Mouse (Mus musculus): ENCODE measurements around the gene Lin7c. TPM values are rescaled to one million over a fixed set of nuclear protein-coding genes. Genes with fewer than 3 reads are reported as not detected.

Lin7c gene
- polyA plus RNA-seq, 1 experiment: 9.1 TPM

GRCm38 (mm10) chr2:109896311-109896710 lies 5.7 kb downstream of the Lin7c start:
- no peaks in the 10 kb centered on the region for H3K4me1 ChIP-seq (replicated peaks; ENCODE audit: control insufficient read depth, insufficient read depth, low read length)
- peaks cover 60% of the 10 kb centered on the region for H3K36me3 ChIP-seq (ENCODE audit: control insufficient read depth, insufficient read depth, low read length)
- H3K4me3 ChIP-seq (ENCODE audit: control insufficient read depth, insufficient read depth, low read length): no peak overlapping the region
- H3K27me3 ChIP-seq (ENCODE audit: control insufficient read depth, insufficient read depth, low read length): no peaks in the 10 kb centered on the region
- TF ChIP-seq POLR2A (IDR thresholded peaks at IDR 0.05; ENCODE audit: control insufficient read depth, extremely low read depth, insufficient read depth, low read length, poor library complexity) (no peak), CTCF (IDR thresholded peaks at IDR 0.05; ENCODE audit: borderline replicate concordance, control insufficient read depth, extremely low read depth, insufficient read depth, low read length, poor library complexity) (no peak)
- WGBS: 80% methylated on average over 7 of the region's 7 CpGs
- H3K27ac ChIP-seq (ENCODE audit: control insufficient read depth, insufficient read depth, low read length): no peak overlapping the region
- DNase-seq: no peak

DNA sequence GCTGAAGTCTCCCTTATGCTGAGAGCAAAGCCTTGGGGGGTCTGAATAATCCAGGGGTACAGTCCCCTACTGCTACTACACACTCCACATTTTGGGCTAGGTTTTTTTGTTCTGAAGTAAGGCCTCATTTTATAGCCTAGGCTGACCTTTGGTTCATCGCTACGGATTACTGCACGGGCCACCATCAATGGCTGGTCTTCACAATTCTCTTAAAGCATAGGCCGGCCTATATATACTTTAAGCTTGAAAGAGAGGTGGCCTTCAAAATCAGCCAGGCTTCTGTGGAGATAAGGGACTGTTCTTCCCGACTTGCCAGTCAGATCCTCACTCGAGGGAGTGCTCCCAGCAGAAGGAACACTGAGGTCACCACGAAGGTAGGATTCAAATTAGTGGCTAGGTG lies 12.2 kb downstream of the Lin7c start:
- TF ChIP-seq POLR2A (IDR thresholded peaks at IDR 0.05; ENCODE audit: control insufficient read depth, extremely low read depth, insufficient read depth, low read length, poor library complexity) (no peak), CTCF (IDR thresholded peaks at IDR 0.05; ENCODE audit: borderline replicate concordance, control insufficient read depth, extremely low read depth, insufficient read depth, low read length, poor library complexity) (no peak)
- WGBS: 92% methylated on average over 7 of the region's 7 CpGs
- no peaks in the 10 kb centered on the region for H3K27me3 ChIP-seq (ENCODE audit: control insufficient read depth, insufficient read depth, low read length)

DNA sequence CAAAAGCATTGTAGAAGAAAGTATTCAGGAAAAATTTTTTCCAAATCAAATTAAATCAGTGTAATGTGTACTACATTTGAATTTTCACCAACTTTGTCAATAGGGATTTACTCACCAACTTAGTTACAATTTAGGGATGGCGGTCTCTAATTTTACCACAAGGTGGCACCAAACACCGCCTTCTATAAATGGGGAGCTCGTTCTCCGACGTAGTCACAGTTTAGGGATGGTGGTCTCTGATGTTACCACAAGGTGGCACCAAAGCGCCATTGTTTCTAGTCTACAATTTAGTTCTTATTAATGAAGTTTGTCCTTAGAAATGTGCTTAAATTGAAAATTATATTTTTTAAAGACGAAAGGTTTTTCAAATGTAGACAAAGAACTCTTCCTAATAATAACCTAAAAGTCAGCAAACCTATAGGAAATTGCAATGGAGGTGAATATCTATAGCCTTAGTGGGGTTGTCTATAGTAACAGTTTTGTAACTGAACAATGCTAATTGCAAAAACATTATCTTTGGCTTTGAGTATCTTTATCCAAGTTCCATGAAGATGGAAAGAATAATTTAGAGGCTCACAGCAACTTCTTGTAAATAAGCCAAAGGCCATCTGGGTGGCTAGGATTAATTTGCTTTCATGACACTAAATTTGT lies 13.6 kb downstream of the Lin7c start:
- no peaks in the 10 kb centered on the region for H3K27me3 ChIP-seq (ENCODE audit: control insufficient read depth, insufficient read depth, low read length)
- TF ChIP-seq POLR2A (IDR thresholded peaks at IDR 0.05; ENCODE audit: control insufficient read depth, extremely low read depth, insufficient read depth, low read length, poor library complexity) (no peak), CTCF (IDR thresholded peaks at IDR 0.05; ENCODE audit: borderline replicate concordance, control insufficient read depth, extremely low read depth, insufficient read depth, low read length, poor library complexity) (no peak)
- H3K36me3 ChIP-seq (ENCODE audit: control insufficient read depth, insufficient read depth, low read length): peaks cover 22% of the 10 kb centered on the region
- peak; percentile 81 for DNase-seq
- no peaks in the 10 kb centered on the region for H3K4me1 ChIP-seq (replicated peaks; ENCODE audit: control insufficient read depth, insufficient read depth, low read length)
- no peak overlapping the region for H3K27ac ChIP-seq (ENCODE audit: control insufficient read depth, insufficient read depth, low read length)
- 1% methylated on average over 7 of the region's 7 CpGs for WGBS
- H3K4me3 ChIP-seq (ENCODE audit: control insufficient read depth, insufficient read depth, low read length): no peak overlapping the region

More for the DNA sequence above, 12.2 kb downstream of the Lin7c start:
- Histone ChIP-seq H3K4me3 (ENCODE audit: control insufficient read depth, insufficient read depth, low read length) (no peak overlapping the region), H3K36me3 (ENCODE audit: control insufficient read depth, insufficient read depth, low read length) (peaks cover 35% of the 10 kb centered on the region), H3K27ac (ENCODE audit: control insufficient read depth, insufficient read depth, low read length) (no peak overlapping the region), H3K4me1 (replicated peaks; ENCODE audit: control insufficient read depth, insufficient read depth, low read length) (no peaks in the 10 kb centered on the region)
- DNase-seq: no peak

- no peaks in the 10 kb centered on the region for H3K4me1 ChIP-seq (replicated peaks; ENCODE audit: control insufficient read depth, insufficient read depth, low read length)
- H3K27me3 ChIP-seq (ENCODE audit: control insufficient read depth, insufficient read depth, low read length): no peaks in the 10 kb centered on the region
- WGBS: 87% methylated on average over 2 of the region's 2 CpGs
- no peak for DNase-seq
- no peak overlapping the region for H3K4me3 ChIP-seq (ENCODE audit: control insufficient read depth, insufficient read depth, low read length)
- no peaks in the 10 kb centered on the region for H3K36me3 ChIP-seq (ENCODE audit: control insufficient read depth, insufficient read depth, low read length)
- no peak overlapping the region for H3K27ac ChIP-seq (ENCODE audit: control insufficient read depth, insufficient read depth, low read length)
- TF ChIP-seq CTCF (IDR thresholded peaks at IDR 0.05; ENCODE audit: borderline replicate concordance, control insufficient read depth, extremely low read depth, insufficient read depth, low read length, poor library complexity) (no peak), POLR2A (IDR thresholded peaks at IDR 0.05; ENCODE audit: control insufficient read depth, extremely low read depth, insufficient read depth, low read length, poor library complexity) (no peak)
These were observed 18.5 kb downstream of the Lin7c start for GRCm38 (mm10) chr2:109909122-109909521.

DNA sequence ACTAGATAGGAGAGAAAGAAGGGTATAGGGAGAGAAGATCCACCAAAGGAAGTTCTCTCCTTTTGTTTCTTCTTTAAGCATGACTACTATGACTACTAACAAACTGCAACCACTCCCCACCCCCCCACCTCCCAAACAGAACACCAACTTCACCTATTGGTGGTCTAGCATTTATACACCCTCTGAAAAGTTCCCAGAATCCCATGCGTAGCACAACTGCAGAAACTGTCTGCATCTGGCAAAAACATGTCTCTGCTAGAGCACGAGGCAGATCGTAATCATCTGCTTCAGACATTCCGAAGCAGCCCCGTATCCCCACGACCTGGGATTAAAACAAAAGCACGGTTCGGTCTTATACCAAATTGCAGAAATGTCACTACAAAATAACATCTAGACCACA lies 21.6 kb downstream of the Lin7c start:
- WGBS: 93% methylated on average over 8 of the region's 8 CpGs
- H3K36me3 ChIP-seq (ENCODE audit: control insufficient read depth, insufficient read depth, low read length): no peaks in the 10 kb centered on the region
- H3K27ac ChIP-seq (ENCODE audit: control insufficient read depth, insufficient read depth, low read length): no peak overlapping the region
- DNase-seq: no peak
- no peaks in the 10 kb centered on the region for H3K4me1 ChIP-seq (replicated peaks; ENCODE audit: control insufficient read depth, insufficient read depth, low read length)
- H3K4me3 ChIP-seq (ENCODE audit: control insufficient read depth, insufficient read depth, low read length): no peak overlapping the region
- TF ChIP-seq CTCF (IDR thresholded peaks at IDR 0.05; ENCODE audit: borderline replicate concordance, control insufficient read depth, extremely low read depth, insufficient read depth, low read length, poor library complexity) (no peak), POLR2A (IDR thresholded peaks at IDR 0.05; ENCODE audit: control insufficient read depth, extremely low read depth, insufficient read depth, low read length, poor library complexity) (no peak)
- peaks cover 3% of the 10 kb centered on the region for H3K27me3 ChIP-seq (ENCODE audit: control insufficient read depth, insufficient read depth, low read length)

DNA sequence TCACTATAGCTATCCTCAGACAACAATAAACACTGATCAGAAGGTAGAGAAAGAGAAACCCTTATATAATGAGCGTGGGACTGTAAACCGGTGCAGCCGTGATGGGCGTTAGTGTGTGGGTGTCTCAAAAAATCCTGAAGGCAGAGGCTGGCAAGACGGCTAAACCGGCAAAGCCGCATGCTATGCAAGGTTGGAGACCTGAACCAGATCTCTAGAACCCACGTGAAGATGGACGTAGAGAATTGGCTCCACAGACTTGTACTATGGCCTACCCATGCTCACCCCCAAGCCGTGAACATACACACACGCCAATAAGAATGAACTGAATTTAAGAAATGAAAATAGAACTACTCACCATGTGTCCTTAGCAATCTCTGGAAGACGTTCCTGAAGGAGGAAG lies 22.1 kb downstream of the Lin7c start:
- 83% methylated on average over 12 of the region's 12 CpGs for WGBS
- 0 out of 2 replicates have a peak, but pooled peaks cover 2% of the 10 kb centered on the region for H3K4me1 ChIP-seq (replicated peaks; ENCODE audit: control insufficient read depth, insufficient read depth, low read length)
- TF ChIP-seq POLR2A (IDR thresholded peaks at IDR 0.05; ENCODE audit: control insufficient read depth, extremely low read depth, insufficient read depth, low read length, poor library complexity): no peak
- TF ChIP-seq CTCF (IDR thresholded peaks at IDR 0.05; ENCODE audit: borderline replicate concordance, control insufficient read depth, extremely low read depth, insufficient read depth, low read length, poor library complexity): no peak

More for the DNA sequence above, 22.1 kb downstream of the Lin7c start:
- Histone ChIP-seq H3K36me3 (ENCODE audit: control insufficient read depth, insufficient read depth, low read length) (no peaks in the 10 kb centered on the region), H3K27me3 (ENCODE audit: control insufficient read depth, insufficient read depth, low read length) (peaks cover 6% of the 10 kb centered on the region), H3K27ac (ENCODE audit: control insufficient read depth, insufficient read depth, low read length) (no peak overlapping the region), H3K4me3 (ENCODE audit: control insufficient read depth, insufficient read depth, low read length) (no peak overlapping the region)
- no peak for DNase-seq
